Comparison of ENCODE assay signal across 13 mouse cellular contexts in the genomic region with DNA sequence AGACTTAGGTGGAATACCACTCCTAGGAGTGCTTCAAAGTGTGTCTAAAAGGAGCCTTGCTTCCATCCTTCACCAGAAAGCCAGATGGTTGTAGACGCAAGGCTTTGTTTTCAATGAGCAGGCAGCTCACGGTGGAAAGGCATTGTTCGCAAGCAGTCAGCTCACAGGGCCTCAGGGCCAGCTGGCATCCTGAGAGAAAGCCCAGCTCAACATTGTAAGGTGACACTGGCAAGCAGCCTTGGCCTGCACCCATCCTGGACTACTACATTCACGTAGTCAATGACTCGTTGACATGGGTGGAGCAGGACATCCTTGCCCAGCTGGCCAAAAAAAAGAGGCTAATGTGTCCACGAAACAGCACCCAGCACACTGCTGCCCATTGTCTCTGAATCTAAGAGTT.
A peak's percentile ranks its signal among the peaks of the same experiment; 100 is the strongest.
DNase-seq lines count a peak whose midpoint lies in the region; ATAC-seq lines count a peak whose summit lies in the region.
"Had no signal": no experiment of that assay in that cellular context is flagged by ENCODE, and none has a peak within 500 bp of the region (broad histone marks: within the 10 kb centered on the region; RNA-seq: fewer than 3 reads in every experiment).

No protein-coding gene starts in this region.

- H3K4me1 ChIP-seq in heart, embryonic 11.5 days (ENCODE audit: control insufficient read depth, insufficient read depth, low read length) = no peaks in the 10 kb centered on the region
- H3K4me1 ChIP-seq in forebrain, embryonic 16.5 days (replicated peaks; ENCODE audit: control insufficient read depth, insufficient read depth, low read length) = peaks cover 11% of the 10 kb centered on the region

- H3K4me2 ChIP-seq in heart, embryonic 11.5 days = no peak overlapping the region
- H3K4me2 ChIP-seq in forebrain, embryonic 16.5 days (ENCODE audit: low read length) = no peak overlapping the region
- H3K4me2 ChIP-seq: stomach, embryonic 15.5 days had no signal

- 78% methylated on average over 6 of the region's 6 CpGs for WGBS in heart, embryonic 11.5 days (ENCODE audit: insufficient replicate concordance)
- WGBS in forebrain, embryonic 16.5 days = 30% methylated on average over 6 of the region's 6 CpGs

- no peaks in the 10 kb centered on the region for H3K9me3 ChIP-seq in heart, embryonic 11.5 days (replicated peaks; ENCODE audit: control insufficient read depth, low read length)
- H3K9me3 ChIP-seq in forebrain, embryonic 16.5 days (ENCODE audit: control insufficient read depth, low read length) = no peaks in the 10 kb centered on the region
- H3K9me3 ChIP-seq: stomach, embryonic 15.5 days had no signal

- H3K4me3 ChIP-seq in heart, embryonic 11.5 days (ENCODE audit: low read depth, low read length) = no peak overlapping the region
- no peak overlapping the region for H3K4me3 ChIP-seq in forebrain, embryonic 16.5 days (replicated peaks; ENCODE audit: low read length)
- H3K4me3 ChIP-seq: stomach, embryonic 15.5 days had no signal

- no peak overlapping the region for H3K9ac ChIP-seq in heart, embryonic 11.5 days (ENCODE audit: low read depth, low read length)
- no peak overlapping the region for H3K9ac ChIP-seq in forebrain, embryonic 16.5 days (replicated peaks; ENCODE audit: low read depth, low read length)
- H3K9ac ChIP-seq: stomach, embryonic 15.5 days had no signal

- no peaks in the 10 kb centered on the region for H3K36me3 ChIP-seq in heart, embryonic 11.5 days (ENCODE audit: control insufficient read depth, insufficient read depth, low read length)
- H3K36me3 ChIP-seq in forebrain, embryonic 16.5 days (ENCODE audit: control insufficient read depth, insufficient read depth) = no peaks in the 10 kb centered on the region
- H3K36me3 ChIP-seq: stomach, embryonic 15.5 days had no signal

- no peak for ATAC-seq in heart, embryonic 11.5 days (replicated peaks; ENCODE audit: insufficient number of reproducible peaks, low FRiP score, low TSS enrichment)
- ATAC-seq in forebrain, embryonic 16.5 days = peak; percentile 40; the same call in 1 of the 2 replicates

- H3K27me3 ChIP-seq in heart, embryonic 11.5 days (ENCODE audit: control insufficient read depth, insufficient read depth, low read length) = no peaks in the 10 kb centered on the region
- no peaks in the 10 kb centered on the region for H3K27me3 ChIP-seq in forebrain, embryonic 16.5 days (replicated peaks; ENCODE audit: control insufficient read depth, insufficient read depth, low read length)
- H3K27me3 ChIP-seq: stomach, embryonic 15.5 days had no signal

- intact Hi-C loops in left cerebral cortex, postnatal 36 days (cut with DNase I) = no loop called here

- no peak overlapping the region for H3K27ac ChIP-seq in heart, embryonic 11.5 days (ENCODE audit: low read depth, low read length)
- peak overlapping the region; percentile 34 for H3K27ac ChIP-seq in forebrain, embryonic 16.5 days (ENCODE audit: low read length)
- H3K27ac ChIP-seq: stomach, embryonic 15.5 days had no signal

- peak; percentile 93 for DNase-seq in heart, adult 11 months
- peak; percentile 10 for DNase-seq in ovary, postnatal 36 days (ENCODE audit: low spot score)
- DNase-seq in ovary, postnatal 14 days (ENCODE audit: low spot score) = no peak
- DNase-seq in urinary bladder, postnatal 36 days (ENCODE audit: low spot score in 2 of 2) = no peak
- DNase-seq in right cerebral cortex, postnatal 25 days = no peak
- no peak for DNase-seq in left cerebral cortex, postnatal 36 days (ENCODE audit: low spot score in 2 of 2)
- DNase-seq: adrenal gland, postnatal 36 days; embryo, embryonic 11 days; kidney, adult 8-10 months; thymus, postnatal 4 days had no signal

Comparison
In these comparisons a context has a peak if more than half of its experiments do, and no peak if none do; other contexts are left out.
1. DNase-seq: peak in heart, adult 11 months (single experiment) and ovary, postnatal 36 days (single experiment); none in ovary, postnatal 14 days (single experiment), urinary bladder, postnatal 36 days (0 of 2), right cerebral cortex, postnatal 25 days (single experiment) and left cerebral cortex, postnatal 36 days (0 of 2).